Mouse (Mus musculus) forebrain, embryonic 11.5 days (tissue): Measurements from ENCODE around the gene Hs3st6. TPM values are rescaled to one million over a fixed set of nuclear protein-coding genes. Genes with fewer than 3 reads are reported as not detected.
A peak's percentile ranks its signal among the peaks of the same experiment; 100 is the strongest.
"Not testable (repeated sequence)": the region's sequence is repeated elsewhere in the genome, so short reads cannot be mapped to it uniquely, and the experiment has no call there.

Source experiments
- ATAC-seq: fragments of 200-750 bp; cut with Nextera tagmentation; replicated peaks from 2 replicates; pipeline ENCODE4 v1.8.0; 2017; ENCODE audit warnings: moderate TSS enrichment; ENCODE audit not compliant: low FRiP score
- DNase-seq: peaks from one replicate; pipeline ENCODE4 v3.0.0-alpha.2; 2017; ENCODE audit warnings: low spot score
- H3K27ac ChIP-seq: fragments of 300-500 bp; sonication (generic); 2 replicates; pipeline ENCODE4 v1.5.1; 2014; ENCODE audit warnings: low read depth, low read length
- H3K27me3 ChIP-seq: fragments of 300-500 bp; sonication (generic); 2 replicates; pipeline ENCODE4 v1.6.1; 2014; ENCODE audit warnings: mild to moderate bottlenecking, low read length, mixed read lengths; ENCODE audit not compliant: control insufficient read depth, insufficient read depth
- H3K36me3 ChIP-seq: fragments of 300-500 bp; sonication (generic); 2 replicates; pipeline ENCODE4 v1.6.1; 2014; ENCODE audit warnings: mild to moderate bottlenecking, low read length, moderate library complexity, mixed read lengths; ENCODE audit not compliant: control insufficient read depth, insufficient read depth
- H3K4me1 ChIP-seq: fragments of 300-500 bp; sonication (generic); replicated peaks from 2 replicates; pipeline ENCODE4 v1.6.1; 2014; ENCODE audit warnings: low read length, mixed read lengths; ENCODE audit not compliant: control insufficient read depth, insufficient read depth
- H3K4me2 ChIP-seq: fragments of 300-500 bp; sonication (generic); 2 replicates; pipeline ENCODE4 v1.6.1; 2014; ENCODE audit warnings: low read depth, mild to moderate bottlenecking, low read length, moderate library complexity, mixed read lengths; ENCODE audit not compliant: severe bottlenecking
- H3K4me3 ChIP-seq: fragments of 300-500 bp; sonication (generic); 2 replicates; pipeline ENCODE4 v1.5.1; 2014; ENCODE audit warnings: low read depth, low read length
- H3K9ac ChIP-seq: fragments of 300-500 bp; sonication (generic); 2 replicates; pipeline ENCODE4 v1.6.1; 2014; ENCODE audit warnings: low read length
- H3K9me3 ChIP-seq: fragments of 300-500 bp; sonication (generic); 2 replicates; pipeline ENCODE4 v1.6.1; 2016; ENCODE audit warnings: low read length, mixed read lengths; ENCODE audit not compliant: control insufficient read depth
- WGBS: fragments of 180-500 bp; shearing (Covaris S2); extraction: QIAGEN DNeasy Blood & Tissue Kit; methylation state at CpG from one replicate; pipeline ENCODE4 v1.1.7; 2014; 5-methylcytosine and 5-hydroxymethylcytosine counted together
- polyA plus RNA-seq: library from polyadenylated mRNA; unstranded; fragments of >200 nt; fragmentation: Nextera tagmentation; extraction: Ambion mirVana; gene quantifications from 2 replicates; pipeline ENCODE4 v1.2.1, GENCODE M21; 2014

The Hs3st6 gene
- polyA plus RNA-seq, 1 experiment from 2014 or later: 0.21 TPM

- Histone ChIP-seq H3K4me1 (peaks cover 13% of the 10 kb centered on the region), H3K4me3 (peak overlapping the region; percentile 61), H3K9ac (peak overlapping the region; percentile 76), H3K4me2 (peak overlapping the region; percentile 57)
- not testable (repeated sequence) for H3K36me3 ChIP-seq, DNase-seq, H3K27ac ChIP-seq, H3K9me3 ChIP-seq, ATAC-seq, H3K27me3 ChIP-seq
- 66% methylated on average over 5 of the region's 5 CpGs for WGBS
Measured at GRCm38 (mm10) chr17:24718938-24719337, 33.9 kb upstream of the Hs3st6 start.

- DNase-seq (peak; percentile 99), ATAC-seq (peak; percentile 97)
- Histone ChIP-seq H3K27ac (peak overlapping the region; percentile 68), H3K36me3 (peaks cover 3% of the 10 kb centered on the region), H3K27me3 (no peaks in the 10 kb centered on the region), H3K4me1 (peaks cover 13% of the 10 kb centered on the region), H3K4me2 (peak overlapping the region; percentile 90), H3K4me3 (peak overlapping the region; percentile 61), H3K9me3 (no peaks in the 10 kb centered on the region), H3K9ac (peak overlapping the region; percentile 82)
- WGBS: under 1% methylated on average over 60 of the region's 61 CpGs
Measured at GRCm38 (mm10) chr17:24719494-24720222, 33.1 kb upstream of the Hs3st6 start.

- WGBS: 1% methylated on average over 11 of the region's 11 CpGs
- peak overlapping the region; percentile 82 for H3K9ac ChIP-seq
- H3K9me3 ChIP-seq, DNase-seq, ATAC-seq, H3K27ac ChIP-seq, H3K27me3 ChIP-seq, H3K36me3 ChIP-seq: not testable (repeated sequence)
- peaks cover 13% of the 10 kb centered on the region for H3K4me1 ChIP-seq
- H3K4me2 ChIP-seq: peak overlapping the region; percentile 90
- H3K4me3 ChIP-seq: peak overlapping the region; percentile 61
Measured at GRCm38 (mm10) chr17:24720616-24721015, 32.2 kb upstream of the Hs3st6 start.

- peak overlapping the region; percentile 48 for H3K9ac ChIP-seq
- 69% methylated on average over 7 of the region's 7 CpGs for WGBS
- H3K4me3 ChIP-seq: peak overlapping the region; percentile 61
- H3K27me3 ChIP-seq, H3K27ac ChIP-seq, H3K36me3 ChIP-seq, ATAC-seq, DNase-seq, H3K9me3 ChIP-seq: not testable (repeated sequence)
- H3K4me1 ChIP-seq: peaks cover 13% of the 10 kb centered on the region
- peak overlapping the region; percentile 50 for H3K4me2 ChIP-seq
Measured at GRCm38 (mm10) chr17:24721383-24721955, 31.3 kb upstream of the Hs3st6 start.

GRCm38 (mm10) chr17:24722220-24722924 lies 30.4 kb upstream of the Hs3st6 start:
- H3K9ac ChIP-seq: peak overlapping the region; percentile 1; the same call in 1 of the 2 replicates
- H3K36me3 ChIP-seq: peaks cover 3% of the 10 kb centered on the region
- peaks cover 13% of the 10 kb centered on the region for H3K4me1 ChIP-seq
- ATAC-seq (no peak), DNase-seq (peak; percentile 55)
- H3K4me3 ChIP-seq: 0 out of 2 replicates have a peak overlapping the region, but pooled peaks have one; percentile 61
- no peaks in the 10 kb centered on the region for H3K9me3 ChIP-seq
- H3K27me3 ChIP-seq: no peaks in the 10 kb centered on the region
- H3K27ac ChIP-seq: no peak overlapping the region
- H3K4me2 ChIP-seq: peak overlapping the region; percentile 18; the same call in 1 of the 2 replicates
- 41% methylated on average over 13 of the region's 13 CpGs for WGBS

GRCm38 (mm10) chr17:24723122-24723880 lies 29.5 kb upstream of the Hs3st6 start:
- ATAC-seq (no peak), DNase-seq (no peak)
- Histone ChIP-seq H3K4me2 (peak overlapping the region; percentile 86), H3K9ac (peak overlapping the region; percentile 86), H3K27me3 (no peaks in the 10 kb centered on the region), H3K9me3 (no peaks in the 10 kb centered on the region), H3K4me1 (peaks cover 13% of the 10 kb centered on the region), H3K4me3 (peak overlapping the region; percentile 84), H3K27ac (peak overlapping the region; percentile 46; the same call in 1 of the 2 replicates), H3K36me3 (peaks cover 3% of the 10 kb centered on the region)
- 2% methylated on average over 12 of the region's 12 CpGs for WGBS

- ATAC-seq (no peak), DNase-seq (no peak)
- no peaks in the 10 kb centered on the region for H3K27me3 ChIP-seq
- H3K4me1 ChIP-seq: peaks cover 13% of the 10 kb centered on the region
- peak overlapping the region; percentile 86 for H3K9ac ChIP-seq
- H3K36me3 ChIP-seq: peaks cover 3% of the 10 kb centered on the region
- 0 out of 2 replicates have a peak overlapping the region, but pooled peaks have one; percentile 31 for H3K27ac ChIP-seq
- 0% methylated on average over 15 of the region's 15 CpGs for WGBS
- no peaks in the 10 kb centered on the region for H3K9me3 ChIP-seq
- H3K4me3 ChIP-seq: peak overlapping the region; percentile 84
- H3K4me2 ChIP-seq: peak overlapping the region; percentile 86
Measured at GRCm38 (mm10) chr17:24723881-24724180, 29.0 kb upstream of the Hs3st6 start.

GRCm38 (mm10) chr17:24724184-24724583 lies 28.6 kb upstream of the Hs3st6 start, which contains the start of gene Ndufb10:
Gene Ndufb10, minus strand, starts transcription at chr17:24724478.
- Histone ChIP-seq H3K4me1 (peaks cover 13% of the 10 kb centered on the region), H3K4me3 (peak within 1 kb of the TSS; percentile 84), H3K9ac (peak within 1 kb of the TSS; percentile 86), H3K36me3 (peaks cover 3% of the 10 kb centered on the region), H3K4me2 (peak within 1 kb of the TSS; percentile 86), H3K9me3 (no peaks in the 10 kb centered on the region), H3K27ac (peak within 1 kb of the TSS; percentile 46; the same call in 1 of the 2 replicates), H3K27me3 (no peaks in the 10 kb centered on the region)
- DNase-seq (peak; percentile 98), ATAC-seq (peak; percentile 71)
- WGBS: 0% methylated on average over 30 of the region's 30 CpGs
